Mouse (Mus musculus) adrenal gland, adult 18-20 months (tissue): ENCODE results near the gene Slc25a40. TPM values are rescaled to one million over a fixed set of nuclear protein-coding genes. Genes with fewer than 3 reads are reported as not detected.

Experiments
- DNase-seq, 2 experiments: peaks; one replicate each; pipeline ENCODE4 v3.0.0; 2021 to 2022; ENCODE audit warnings: low spot score in 2 of 2
- total RNA-seq, 2 experiments: library from RNA; stranded (reverse); gene quantifications; 1 replicate in 1 of 2; 2 replicates in 1 of 2; pipeline ENCODE4 v1.2.3; 2021

Slc25a40 gene
- total RNA-seq, 2 experiments from 2014 or later, result 8.7 to 10.8 TPM

GRCm38 (mm10) chr5:8488701-8489297 is 66.1 kb downstream of the Slc25a40 start:
- no peak for DNase-seq

DNA sequence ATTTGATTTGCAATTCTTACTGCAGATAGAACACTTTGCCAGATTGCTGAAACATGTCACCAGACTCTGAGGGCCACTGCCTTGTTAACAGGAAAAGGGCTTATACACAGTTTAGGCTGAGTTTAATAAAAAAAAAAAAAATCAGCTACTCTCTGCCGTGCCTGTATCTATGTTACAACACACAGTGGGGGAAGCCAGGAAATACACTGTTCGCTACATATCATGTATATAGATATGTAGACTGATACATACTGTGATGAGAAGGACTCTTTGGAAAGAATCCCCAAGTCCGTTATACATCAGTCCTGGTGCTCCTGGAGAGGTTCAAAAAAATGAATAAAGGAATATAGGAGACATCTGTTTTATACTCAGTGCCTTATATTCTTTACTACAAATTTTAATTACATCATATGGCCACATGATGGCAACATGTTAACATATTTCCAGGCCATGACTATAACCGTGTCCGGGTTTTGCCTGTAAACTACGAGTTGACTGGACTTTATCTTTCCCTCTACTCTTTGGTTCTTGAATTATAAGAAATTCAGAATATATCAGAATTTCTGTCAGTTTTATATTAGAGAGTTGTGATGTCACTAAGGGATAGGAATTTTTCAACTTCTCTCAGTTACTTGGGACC is 66.9 kb downstream of the Slc25a40 start:
- DNase-seq, result no peak

GRCm38 (mm10) chr5:8491778-8492177 is 69.1 kb downstream of the Slc25a40 start:
- DNase-seq, result no peak

Other genes with a start within 250 kb of the Slc25a40 start
- gene Adam22, start 54.7 kb upstream of the Slc25a40 start, total RNA-seq, result 1 to 10 TPM; 4.5 to 5.1 TPM
- gene Dbf4, start 134 bp upstream of the Slc25a40 start, total RNA-seq, result 1 to 10 TPM; 5.5 to 6.7 TPM
- gene Rundc3b, start 200.1 kb downstream of the Slc25a40 start, total RNA-seq, result 1 to 10 TPM; 3.7 to 4.1 TPM
- 10 to 100 TPM; 35.8 to 41.2 TPM for gene Abcb1a, start 237.2 kb downstream of the Slc25a40 start, total RNA-seq